Mouse (Mus musculus) heart, embryonic 11.5 days (tissue): ENCODE results near the gene Birc2. TPM values are rescaled to one million over a fixed set of nuclear protein-coding genes. Genes with fewer than 3 reads are reported as not detected.

Experiments used
- ATAC-seq: fragments of 200-750 bp; cut with Nextera tagmentation; replicated peaks from 2 replicates; pipeline ENCODE4 v1.8.0; 2017; ENCODE audit warnings: moderate library complexity; ENCODE audit not compliant: insufficient number of reproducible peaks, low FRiP score, low TSS enrichment
- H3K27ac ChIP-seq: fragments of 300-500 bp; sonication (generic); 2 replicates; pipeline ENCODE4 v1.5.1; 2014; ENCODE audit warnings: mild to moderate bottlenecking, low read depth, low read length
- H3K27me3 ChIP-seq: fragments of 300-500 bp; sonication (generic); 2 replicates; pipeline ENCODE4 v1.6.1; 2014; ENCODE audit warnings: mild to moderate bottlenecking, low read length, mixed read lengths; ENCODE audit not compliant: control insufficient read depth, insufficient read depth
- H3K36me3 ChIP-seq: fragments of 300-500 bp; sonication (generic); 2 replicates; pipeline ENCODE4 v1.6.1; 2014; ENCODE audit warnings: mild to moderate bottlenecking, low read length, moderate library complexity, mixed read lengths; ENCODE audit not compliant: control insufficient read depth, insufficient read depth
- H3K4me1 ChIP-seq: fragments of 300-500 bp; sonication (generic); 2 replicates; pipeline ENCODE4 v1.6.1; 2014; ENCODE audit warnings: low read length; ENCODE audit not compliant: control insufficient read depth, insufficient read depth
- H3K4me2 ChIP-seq: fragments of 300-500 bp; sonication (generic); 2 replicates; pipeline ENCODE4 v1.6.1; 2014; ENCODE audit warnings: mild to moderate bottlenecking, moderate library complexity
- H3K4me3 ChIP-seq: fragments of 300-500 bp; sonication (generic); 2 replicates; pipeline ENCODE4 v1.5.1; 2014; ENCODE audit warnings: low read depth, low read length
- H3K9ac ChIP-seq: fragments of 300-500 bp; sonication (generic); 2 replicates; pipeline ENCODE4 v1.6.1; 2014; ENCODE audit warnings: mild to moderate bottlenecking, low read depth, low read length, moderate library complexity
- H3K9me3 ChIP-seq: fragments of 300-500 bp; sonication (generic); replicated peaks from 2 replicates; pipeline ENCODE4 v1.6.1; 2016; ENCODE audit warnings: low read length; ENCODE audit not compliant: control insufficient read depth
- WGBS: fragments of 180-500 bp; shearing (Covaris S2); extraction: QIAGEN DNeasy Blood & Tissue Kit; methylation state at CpG from one replicate; pipeline ENCODE4 v1.1.7; 2014; ENCODE audit not compliant: insufficient replicate concordance; 5-methylcytosine and 5-hydroxymethylcytosine counted together
- polyA plus RNA-seq: library from polyadenylated mRNA; unstranded; fragments of >200 nt; fragmentation: Nextera tagmentation; extraction: Ambion mirVana; gene quantifications from 2 replicates; pipeline ENCODE4 v1.2.1, GENCODE M21; 2014

Birc2 gene
- polyA plus RNA-seq, 1 experiment from 2014 or later = 28.1 TPM

DNA sequence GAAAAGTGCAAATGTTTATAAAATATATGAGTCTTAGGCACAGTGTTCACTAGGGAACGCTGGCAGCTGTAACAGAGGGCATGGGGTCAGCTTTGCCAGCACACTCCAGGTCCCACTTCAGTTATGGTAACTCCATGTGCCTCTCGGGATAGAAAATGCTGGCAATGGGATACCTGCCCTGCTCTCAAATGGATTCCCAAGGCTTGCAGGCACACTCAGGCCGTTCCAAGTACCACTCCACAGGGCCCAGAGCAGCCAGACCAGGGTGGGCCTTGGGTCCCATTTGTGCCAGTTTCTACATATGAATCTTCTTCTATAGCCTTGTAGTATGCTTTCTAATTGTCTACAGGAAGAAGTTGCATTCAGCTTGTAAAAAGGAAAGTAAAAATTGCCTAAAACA lies 51.5 kb downstream of the Birc2 start:
- peaks cover 6% of the 10 kb centered on the region; the same call in 1 of the 2 replicates for H3K36me3 ChIP-seq
- no peaks in the 10 kb centered on the region for H3K9me3 ChIP-seq
- H3K27ac ChIP-seq = no peak overlapping the region
- no peaks in the 10 kb centered on the region for H3K4me1 ChIP-seq
- no peak overlapping the region for H3K4me3 ChIP-seq
- no peak overlapping the region for H3K9ac ChIP-seq
- no peak for ATAC-seq
- H3K27me3 ChIP-seq = no peaks in the 10 kb centered on the region
- no peak overlapping the region for H3K4me2 ChIP-seq
- 88% methylated on average over 3 of the region's 3 CpGs for WGBS

DNA sequence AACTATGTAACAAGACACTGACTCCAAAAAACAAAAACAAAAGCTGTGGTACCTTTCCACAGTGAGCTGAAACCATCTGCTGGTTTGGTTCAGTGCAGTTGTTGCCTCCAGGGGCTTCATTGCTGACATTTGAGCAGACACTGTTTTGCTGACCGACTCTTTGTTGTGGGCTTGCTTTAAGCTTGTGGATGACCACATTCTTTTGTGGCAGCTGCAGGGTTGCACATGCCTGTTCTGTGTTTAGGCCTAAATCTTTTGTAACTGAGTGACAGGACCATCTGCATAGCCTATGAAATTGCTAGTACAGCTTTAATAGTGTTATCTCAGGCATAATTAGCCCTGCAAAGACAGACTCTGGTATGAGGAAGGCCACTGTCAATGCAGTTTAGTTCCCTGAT lies 52.2 kb downstream of the Birc2 start:
- Histone ChIP-seq H3K4me2 (no peak overlapping the region), H3K27me3 (no peaks in the 10 kb centered on the region), H3K4me3 (no peak overlapping the region), H3K36me3 (peaks cover 6% of the 10 kb centered on the region; the same call in 1 of the 2 replicates), H3K27ac (no peak overlapping the region), H3K9ac (no peak overlapping the region), H3K4me1 (no peaks in the 10 kb centered on the region), H3K9me3 (no peaks in the 10 kb centered on the region)
- WGBS = 44% methylated on average over 1 of the region's 1 CpGs
- ATAC-seq = no peak

DNA sequence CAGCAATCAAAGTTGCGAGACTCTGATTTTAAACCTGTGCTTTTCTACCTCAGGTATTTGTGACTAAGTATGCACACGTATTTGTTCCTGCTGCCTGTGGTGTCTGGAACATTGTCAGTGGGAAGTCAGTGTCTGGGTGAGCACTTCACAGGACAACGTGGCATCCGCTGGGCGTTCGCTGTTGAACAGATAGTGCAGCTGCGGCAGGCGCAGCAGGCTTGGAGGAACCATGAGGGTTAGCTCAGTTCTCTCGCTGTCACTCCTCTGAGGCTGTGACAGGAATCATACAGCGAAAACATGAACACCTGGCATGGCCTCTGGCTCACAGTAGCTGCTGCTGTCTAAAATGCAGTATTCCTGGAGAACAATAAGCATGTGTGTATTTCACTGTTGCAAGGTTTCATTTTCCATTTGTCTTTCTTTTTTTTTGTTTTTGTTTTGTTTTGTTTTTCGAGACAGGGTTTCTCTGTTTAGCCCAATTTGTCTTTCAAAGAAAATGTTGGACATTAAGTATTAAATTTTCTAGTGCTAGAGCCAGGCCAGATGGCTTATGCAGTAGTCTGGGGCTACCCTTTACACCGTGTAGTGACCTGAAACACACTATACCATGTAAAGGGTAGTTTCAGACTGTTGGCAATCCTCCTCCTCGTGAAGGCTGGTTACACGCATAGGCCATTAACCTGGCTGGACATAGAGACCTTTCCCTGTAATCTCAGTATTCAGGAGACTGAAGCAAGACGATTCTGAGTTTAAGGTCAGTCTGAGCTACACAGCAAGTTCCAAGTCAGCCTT lies 52.8 kb downstream of the Birc2 start:
- H3K9me3 ChIP-seq = no peaks in the 10 kb centered on the region
- H3K27ac ChIP-seq = no peak overlapping the region
- H3K36me3 ChIP-seq = peaks cover 6% of the 10 kb centered on the region
- no peaks in the 10 kb centered on the region for H3K4me1 ChIP-seq
- ATAC-seq = no peak
- WGBS = 79% methylated on average over 15 of the region's 15 CpGs
- no peak overlapping the region for H3K9ac ChIP-seq
- no peak overlapping the region for H3K4me3 ChIP-seq
- no peak overlapping the region for H3K4me2 ChIP-seq
- H3K27me3 ChIP-seq = no peaks in the 10 kb centered on the region

DNA sequence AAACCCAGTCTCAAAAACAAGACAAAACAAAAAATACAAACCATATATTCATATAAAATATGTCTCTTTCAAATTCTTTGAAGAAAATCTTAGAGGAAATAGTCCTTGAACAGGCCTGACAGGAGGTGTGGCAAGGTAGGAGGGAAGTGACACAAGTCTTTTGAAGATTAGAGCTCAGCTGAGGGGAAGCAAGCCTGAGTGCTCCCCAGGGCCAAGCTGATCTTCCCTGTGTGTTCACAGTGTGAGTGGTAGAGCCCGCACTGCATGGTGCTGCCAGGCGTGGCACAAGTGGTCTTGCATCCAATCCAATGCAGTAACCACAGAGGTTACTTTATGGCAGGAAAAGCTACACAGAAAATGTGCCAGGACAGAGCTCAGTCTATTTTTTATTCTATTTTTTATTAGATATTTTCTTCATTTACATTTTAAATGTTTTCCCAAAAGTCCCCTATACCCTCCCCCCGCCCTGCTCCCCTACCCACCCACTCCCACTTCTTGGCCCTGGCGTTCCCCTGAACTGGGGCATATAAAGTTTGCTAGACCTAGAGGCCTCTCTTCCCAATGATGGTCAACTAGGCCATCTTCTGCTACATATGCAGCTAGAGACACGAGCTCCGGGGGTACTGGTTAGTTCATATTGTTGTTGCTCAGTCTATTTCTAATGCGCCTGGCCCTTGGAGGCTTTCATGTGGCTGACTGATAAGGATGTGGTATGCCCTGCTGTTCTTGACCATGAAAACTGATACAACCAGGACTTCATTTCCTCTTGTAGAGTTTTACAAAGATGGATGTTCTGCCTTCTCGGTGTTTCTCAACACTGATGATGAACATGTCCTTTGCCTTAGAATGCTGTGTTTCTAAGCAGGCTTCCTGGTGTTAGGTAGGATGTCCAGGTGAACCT lies 56.4 kb downstream of the Birc2 start:
- no peak overlapping the region for H3K4me2 ChIP-seq
- ATAC-seq = no peak
- H3K27me3 ChIP-seq = no peaks in the 10 kb centered on the region
- no peak overlapping the region for H3K4me3 ChIP-seq
- no peak overlapping the region for H3K27ac ChIP-seq
- H3K4me1 ChIP-seq = no peaks in the 10 kb centered on the region
- H3K9ac ChIP-seq = no peak overlapping the region
- WGBS = 74% methylated on average over 8 of the region's 8 CpGs
- H3K36me3 ChIP-seq = peaks cover 8% of the 10 kb centered on the region
- no peaks in the 10 kb centered on the region for H3K9me3 ChIP-seq

GRCm38 (mm10) chr9:7779786-7780185 lies 57.1 kb downstream of the Birc2 start:
- no peaks in the 10 kb centered on the region for H3K27me3 ChIP-seq
- no peak overlapping the region for H3K9ac ChIP-seq
- no peak overlapping the region for H3K4me3 ChIP-seq
- peaks cover 8% of the 10 kb centered on the region for H3K36me3 ChIP-seq
- no peak overlapping the region for H3K4me2 ChIP-seq
- H3K27ac ChIP-seq = no peak overlapping the region
- ATAC-seq = no peak
- WGBS = 88% methylated on average over 4 of the region's 4 CpGs
- no peaks in the 10 kb centered on the region for H3K4me1 ChIP-seq
- H3K9me3 ChIP-seq = no peaks in the 10 kb centered on the region

DNA sequence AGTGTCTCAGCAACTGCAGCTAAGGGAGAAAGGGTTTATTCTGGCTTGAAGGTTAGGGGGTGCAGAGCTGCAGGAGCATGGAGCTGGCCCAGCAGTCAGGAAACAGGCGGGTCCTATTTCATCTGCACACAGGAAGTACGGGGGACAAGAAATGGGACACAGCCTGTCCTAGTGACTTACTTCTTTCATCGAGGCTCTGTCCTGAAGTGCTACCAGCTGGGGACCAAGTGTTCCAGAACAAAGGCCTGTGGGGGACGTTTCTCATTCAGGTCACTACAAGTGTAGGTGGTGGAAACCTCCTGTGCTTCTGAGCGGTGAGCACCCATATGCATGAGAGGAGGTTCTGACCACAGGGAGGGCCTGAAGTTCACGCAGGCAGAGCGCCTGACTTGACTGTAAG lies 58.1 kb downstream of the Birc2 start:
- WGBS = 85% methylated on average over 7 of the region's 7 CpGs
- no peaks in the 10 kb centered on the region for H3K27me3 ChIP-seq
- 0 out of 2 replicates have a peak, but pooled peaks cover 4% of the 10 kb centered on the region for H3K4me1 ChIP-seq
- H3K9ac ChIP-seq = no peak overlapping the region
- no peak overlapping the region for H3K4me2 ChIP-seq
- no peak for ATAC-seq
- no peaks in the 10 kb centered on the region for H3K9me3 ChIP-seq
- H3K4me3 ChIP-seq = no peak overlapping the region
- peaks cover 10% of the 10 kb centered on the region for H3K36me3 ChIP-seq
- H3K27ac ChIP-seq = no peak overlapping the region

- ATAC-seq = no peak
- no peaks in the 10 kb centered on the region for H3K9me3 ChIP-seq
- H3K9ac ChIP-seq = no peak overlapping the region
- 55% methylated on average over 1 of the region's 1 CpGs for WGBS
- no peak overlapping the region for H3K4me3 ChIP-seq
- no peak overlapping the region for H3K27ac ChIP-seq
- peaks cover 18% of the 10 kb centered on the region for H3K36me3 ChIP-seq
- H3K27me3 ChIP-seq = no peaks in the 10 kb centered on the region
- H3K4me1 ChIP-seq = peaks cover 6% of the 10 kb centered on the region
- no peak overlapping the region for H3K4me2 ChIP-seq
Observed at GRCm38 (mm10) chr9:7777652-7778051, 59.2 kb downstream of the Birc2 start.

GRCm38 (mm10) chr9:7776940-7777339 lies 59.9 kb downstream of the Birc2 start:
- H3K9ac ChIP-seq = no peak overlapping the region
- no peak overlapping the region for H3K4me3 ChIP-seq
- no peak overlapping the region for H3K4me2 ChIP-seq
- no peak overlapping the region for H3K27ac ChIP-seq
- ATAC-seq = no peak
- WGBS = 97% methylated on average over 1 of the region's 1 CpGs
- H3K27me3 ChIP-seq = no peaks in the 10 kb centered on the region
- peaks cover 18% of the 10 kb centered on the region for H3K36me3 ChIP-seq
- H3K4me1 ChIP-seq = peaks cover 13% of the 10 kb centered on the region
- no peaks in the 10 kb centered on the region for H3K9me3 ChIP-seq
